Mouse (Mus musculus): ENCODE measurements around the gene Rbm12. TPM values are rescaled to one million over a fixed set of nuclear protein-coding genes. Genes with fewer than 3 reads are reported as not detected.

Rbm12 gene
- polyA plus RNA-seq, 1 experiment: 10.6 TPM

- Histone ChIP-seq H3K36me3 (ENCODE audit: control insufficient read depth, insufficient read depth, low read length) (peaks cover 2% of the 10 kb centered on the region), H3K4me1 (ENCODE audit: control insufficient read depth, insufficient read depth, insufficient read length, low read length) (0 out of 2 replicates have a peak, but pooled peaks cover 2% of the 10 kb centered on the region), H3K27ac (ENCODE audit: insufficient read depth, low read depth, low read length) (peak overlapping the region; percentile 6; the same call in 1 of the 2 replicates), H3K4me3 (ENCODE audit: low read depth, low read length) (peak overlapping the region; percentile 91), H3K27me3 (ENCODE audit: control insufficient read depth, insufficient read depth, low read length) (no peaks in the 10 kb centered on the region)
- under 1% methylated on average over 16 of the region's 16 CpGs for WGBS
- TF ChIP-seq POLR2A (IDR thresholded peaks at IDR 0.05; ENCODE audit: low read depth, low read length) (no peak), CTCF (IDR thresholded peaks at IDR 0.05; ENCODE audit: extremely low read depth, insufficient read length, insufficient replicate concordance, low read depth, low read length) (no peak)
Observed at GRCm38 (mm10) chr2:156110627-156111357, 986 bp downstream of the Rbm12 start.

GRCm38 (mm10) chr2:156091926-156092325, 19.9 kb downstream of the Rbm12 start:
- H3K4me1 ChIP-seq (ENCODE audit: control insufficient read depth, insufficient read depth, insufficient read length, low read length): no peaks in the 10 kb centered on the region
- no peak overlapping the region for H3K27ac ChIP-seq (ENCODE audit: insufficient read depth, low read depth, low read length)
- H3K4me3 ChIP-seq (ENCODE audit: low read depth, low read length): no peak overlapping the region
- 69% methylated on average over 5 of the region's 5 CpGs for WGBS
- no peaks in the 10 kb centered on the region for H3K27me3 ChIP-seq (ENCODE audit: control insufficient read depth, insufficient read depth, low read length)
- peaks cover 26% of the 10 kb centered on the region for H3K36me3 ChIP-seq (ENCODE audit: control insufficient read depth, insufficient read depth, low read length)
- TF ChIP-seq CTCF (IDR thresholded peaks at IDR 0.05; ENCODE audit: extremely low read depth, insufficient read length, insufficient replicate concordance, low read depth, low read length): no peak
- no peak for TF ChIP-seq POLR2A (IDR thresholded peaks at IDR 0.05; ENCODE audit: low read depth, low read length)

GRCm38 (mm10) chr2:156089799-156090198, 22.0 kb downstream of the Rbm12 start:
- Histone ChIP-seq H3K27me3 (ENCODE audit: control insufficient read depth, insufficient read depth, low read length) (no peaks in the 10 kb centered on the region), H3K4me1 (ENCODE audit: control insufficient read depth, insufficient read depth, insufficient read length, low read length) (no peaks in the 10 kb centered on the region), H3K4me3 (ENCODE audit: low read depth, low read length) (no peak overlapping the region), H3K27ac (ENCODE audit: insufficient read depth, low read depth, low read length) (no peak overlapping the region), H3K36me3 (ENCODE audit: control insufficient read depth, insufficient read depth, low read length) (peaks cover 10% of the 10 kb centered on the region)
- no peak for TF ChIP-seq POLR2A (IDR thresholded peaks at IDR 0.05; ENCODE audit: low read depth, low read length)
- no peak for TF ChIP-seq CTCF (IDR thresholded peaks at IDR 0.05; ENCODE audit: extremely low read depth, insufficient read length, insufficient replicate concordance, low read depth, low read length)
- 88% methylated on average over 1 of the region's 1 CpGs for WGBS

- TF ChIP-seq CTCF (IDR thresholded peaks at IDR 0.05; ENCODE audit: extremely low read depth, insufficient read length, insufficient replicate concordance, low read depth, low read length) (no peak), POLR2A (IDR thresholded peaks at IDR 0.05; ENCODE audit: low read depth, low read length) (no peak)
- peaks cover 7% of the 10 kb centered on the region for H3K36me3 ChIP-seq (ENCODE audit: control insufficient read depth, insufficient read depth, low read length)
- no peaks in the 10 kb centered on the region for H3K4me1 ChIP-seq (ENCODE audit: control insufficient read depth, insufficient read depth, insufficient read length, low read length)
- 80% methylated on average over 7 of the region's 7 CpGs for WGBS
- H3K4me3 ChIP-seq (ENCODE audit: low read depth, low read length): no peak overlapping the region
- no peaks in the 10 kb centered on the region for H3K27me3 ChIP-seq (ENCODE audit: control insufficient read depth, insufficient read depth, low read length)
- no peak overlapping the region for H3K27ac ChIP-seq (ENCODE audit: insufficient read depth, low read depth, low read length)
Observed at GRCm38 (mm10) chr2:156087391-156088110, 24.2 kb downstream of the Rbm12 start.

GRCm38 (mm10) chr2:156084541-156084940, 27.2 kb downstream of the Rbm12 start:
- Histone ChIP-seq H3K4me3 (ENCODE audit: low read depth, low read length) (no peak overlapping the region), H3K36me3 (ENCODE audit: control insufficient read depth, insufficient read depth, low read length) (0 out of 2 replicates have a peak, but pooled peaks cover under 1% of the 10 kb centered on the region), H3K27ac (ENCODE audit: insufficient read depth, low read depth, low read length) (no peak overlapping the region), H3K4me1 (ENCODE audit: control insufficient read depth, insufficient read depth, insufficient read length, low read length) (no peaks in the 10 kb centered on the region), H3K27me3 (ENCODE audit: control insufficient read depth, insufficient read depth, low read length) (no peaks in the 10 kb centered on the region)
- 83% methylated on average over 3 of the region's 3 CpGs for whole genome bisulfite sequencing
- TF ChIP-seq CTCF (IDR thresholded peaks at IDR 0.05; ENCODE audit: extremely low read depth, insufficient read length, insufficient replicate concordance, low read depth, low read length) (no peak), POLR2A (IDR thresholded peaks at IDR 0.05; ENCODE audit: low read depth, low read length) (no peak)

GRCm38 (mm10) chr2:156080391-156080790, 31.4 kb downstream of the Rbm12 start:
- H3K4me1 ChIP-seq (ENCODE audit: control insufficient read depth, insufficient read depth, insufficient read length, low read length): no peaks in the 10 kb centered on the region
- H3K4me3 ChIP-seq (ENCODE audit: low read depth, low read length): no peak overlapping the region
- no peaks in the 10 kb centered on the region for H3K27me3 ChIP-seq (ENCODE audit: control insufficient read depth, insufficient read depth, low read length)
- H3K36me3 ChIP-seq (ENCODE audit: control insufficient read depth, insufficient read depth, low read length): peaks cover 36% of the 10 kb centered on the region
- TF ChIP-seq CTCF (IDR thresholded peaks at IDR 0.05; ENCODE audit: extremely low read depth, insufficient read length, insufficient replicate concordance, low read depth, low read length) (no peak), POLR2A (IDR thresholded peaks at IDR 0.05; ENCODE audit: low read depth, low read length) (no peak)
- no peak overlapping the region for H3K27ac ChIP-seq (ENCODE audit: insufficient read depth, low read depth, low read length)
- 85% methylated on average over 7 of the region's 7 CpGs for WGBS

- Histone ChIP-seq H3K27me3 (ENCODE audit: control insufficient read depth, insufficient read depth, low read length) (no peaks in the 10 kb centered on the region), H3K4me3 (ENCODE audit: low read depth, low read length) (no peak overlapping the region), H3K27ac (ENCODE audit: insufficient read depth, low read depth, low read length) (no peak overlapping the region), H3K36me3 (ENCODE audit: control insufficient read depth, insufficient read depth, low read length) (peaks cover 42% of the 10 kb centered on the region), H3K4me1 (ENCODE audit: control insufficient read depth, insufficient read depth, insufficient read length, low read length) (no peaks in the 10 kb centered on the region)
- 27% methylated on average over 4 of the region's 4 CpGs for WGBS
- TF ChIP-seq CTCF (IDR thresholded peaks at IDR 0.05; ENCODE audit: extremely low read depth, insufficient read length, insufficient replicate concordance, low read depth, low read length): no peak
- no peak for TF ChIP-seq POLR2A (IDR thresholded peaks at IDR 0.05; ENCODE audit: low read depth, low read length)
Observed at GRCm38 (mm10) chr2:156079674-156080073, 32.1 kb downstream of the Rbm12 start.

Data from small intestine, adult 2 months (tissue).